Mouse (Mus musculus): ENCODE measurements around the gene Cd47.

The Cd47 gene

DNA sequence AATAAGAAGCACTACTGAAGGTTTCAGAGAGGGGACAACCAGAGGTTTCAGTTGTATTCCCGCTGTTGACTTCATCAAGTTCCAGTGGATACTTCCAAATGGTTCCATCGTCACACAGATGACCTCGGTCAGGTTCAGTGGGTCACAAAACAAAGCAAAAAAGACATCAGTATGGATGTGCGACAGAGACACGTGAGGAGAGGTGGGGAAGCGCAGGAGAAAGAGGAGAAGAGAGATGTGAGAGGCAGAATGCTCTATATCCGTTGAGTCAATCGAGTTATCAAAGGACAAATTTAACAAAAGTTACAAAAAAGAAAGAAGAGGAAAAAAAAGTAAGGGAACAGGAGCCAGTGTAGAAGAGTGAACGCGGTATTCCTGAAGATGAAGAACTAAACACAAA, 154.6 kb downstream of the Cd47 start:
- no peak for DNase-seq

DNA sequence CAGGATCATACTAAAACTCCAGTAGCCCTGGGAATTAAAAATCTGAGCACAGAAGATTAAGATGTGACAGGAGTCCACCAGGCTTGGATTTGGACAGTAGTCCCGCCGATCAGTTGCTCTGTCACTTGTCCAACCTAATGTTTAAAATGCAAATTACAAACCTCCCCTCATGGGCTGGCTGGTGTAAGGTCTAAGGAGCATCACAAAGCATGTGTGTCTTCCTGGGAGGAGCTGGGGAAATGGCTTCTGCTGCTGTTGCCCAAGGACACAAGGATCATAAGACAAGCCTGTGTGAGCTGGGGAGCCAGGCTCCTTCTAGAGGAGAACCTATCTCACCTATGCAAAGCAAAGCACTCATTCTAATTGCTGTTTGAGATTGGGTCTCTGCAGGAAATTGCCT, 155.0 kb downstream of the Cd47 start:
- no peak for DNase-seq

DNA sequence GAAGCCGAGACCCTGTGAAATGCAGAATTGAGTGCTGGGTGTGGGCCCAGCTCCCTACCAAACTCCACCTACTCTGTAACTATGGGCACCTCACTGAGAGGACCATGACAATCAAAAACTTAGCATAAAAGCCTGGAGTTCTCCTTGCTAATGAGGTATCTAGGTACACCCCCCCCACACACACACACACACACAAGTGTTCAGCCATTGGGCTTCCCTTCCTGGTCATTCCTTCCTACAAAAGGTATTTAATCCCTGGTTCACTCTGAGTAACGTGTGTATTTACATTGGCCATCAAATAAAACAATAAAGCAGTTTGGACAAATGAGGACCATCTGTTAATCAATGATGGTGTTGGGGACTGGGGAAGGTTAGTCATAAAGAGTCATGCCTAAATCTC, 155.6 kb downstream of the Cd47 start:
- no peak for DNase-seq

DNA sequence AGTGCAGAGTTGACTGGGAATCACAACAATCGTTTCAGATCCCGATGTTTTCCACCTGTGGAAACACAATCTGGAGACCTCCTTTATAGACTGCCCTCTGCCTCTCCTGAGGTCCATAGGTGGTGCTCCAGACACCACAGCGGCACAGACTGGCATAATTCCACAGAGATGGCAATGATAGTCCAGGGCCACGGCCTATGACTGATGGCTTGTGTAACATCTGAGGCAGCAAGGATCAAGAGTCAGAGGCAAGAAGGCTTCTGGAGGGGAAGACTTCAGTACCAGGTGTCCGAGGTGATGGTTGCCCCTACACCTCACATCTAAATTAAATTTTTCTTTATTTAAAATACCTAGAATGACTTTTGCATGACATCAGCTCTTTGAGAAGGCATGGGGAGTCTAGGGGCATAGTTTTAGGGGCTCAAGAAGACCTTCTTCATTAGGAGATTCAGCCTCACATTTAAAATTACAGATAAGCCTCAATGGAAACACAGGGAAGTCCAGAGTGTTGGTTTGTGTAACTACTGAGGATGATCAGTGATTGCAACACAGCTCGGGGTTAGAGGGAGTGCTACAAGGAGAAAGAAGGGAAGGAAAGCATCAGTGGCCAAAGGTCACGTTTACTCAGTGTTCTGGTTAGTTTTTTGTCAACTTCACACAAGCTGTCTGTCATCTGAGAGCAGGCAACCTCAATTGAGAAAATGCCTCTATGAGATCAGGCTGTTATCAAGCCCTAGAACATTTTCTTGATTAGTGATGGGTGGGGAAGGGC, 156.4 kb downstream of the Cd47 start:
- DNase-seq = no peak

DNA sequence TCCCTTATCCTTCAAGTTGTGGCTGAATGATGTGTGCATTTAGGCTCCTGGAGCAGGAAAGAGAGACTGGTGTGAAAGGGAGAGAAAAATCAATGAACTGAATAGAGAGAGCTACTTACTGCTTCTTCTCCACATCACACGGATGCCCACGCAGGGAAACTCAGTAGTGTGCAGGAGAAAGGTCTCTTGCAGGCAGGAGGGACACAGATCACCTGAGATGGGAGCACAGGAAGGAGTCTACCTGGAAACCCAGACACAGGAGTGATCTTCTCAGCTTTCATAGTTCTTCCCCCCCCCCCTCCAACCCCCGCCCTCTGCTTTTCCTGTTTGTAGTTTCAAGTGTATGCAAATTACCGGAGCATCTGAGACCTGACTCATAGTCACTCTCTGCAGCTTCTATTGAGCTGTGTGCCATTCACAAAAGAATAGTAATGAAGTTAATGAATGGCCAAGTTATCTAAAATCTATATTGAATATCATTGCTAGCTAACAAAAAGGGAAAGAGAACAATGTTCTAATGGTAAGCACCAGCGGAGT, 158.6 kb downstream of the Cd47 start:
- no peak for DNase-seq

DNA sequence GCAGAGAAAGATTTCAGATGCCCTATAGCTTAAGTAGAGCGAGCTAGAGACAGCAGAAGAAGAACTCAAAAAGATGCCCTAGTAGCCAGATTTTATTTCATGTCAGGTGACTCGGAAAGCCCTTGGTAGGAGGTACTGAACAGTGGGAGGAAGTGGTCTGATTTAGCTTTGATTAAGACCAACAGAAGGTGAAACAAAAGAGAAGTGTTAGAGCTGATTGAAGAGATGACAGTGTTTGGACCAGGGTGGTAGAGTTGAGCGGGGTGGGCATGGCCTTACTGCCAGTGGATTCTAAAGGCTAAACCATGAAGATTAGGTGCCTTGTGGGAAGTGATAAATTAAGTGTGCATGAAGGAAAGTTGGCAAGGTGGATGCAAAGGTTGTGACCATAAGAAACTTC, 162.0 kb downstream of the Cd47 start:
- DNase-seq = no peak

DNA sequence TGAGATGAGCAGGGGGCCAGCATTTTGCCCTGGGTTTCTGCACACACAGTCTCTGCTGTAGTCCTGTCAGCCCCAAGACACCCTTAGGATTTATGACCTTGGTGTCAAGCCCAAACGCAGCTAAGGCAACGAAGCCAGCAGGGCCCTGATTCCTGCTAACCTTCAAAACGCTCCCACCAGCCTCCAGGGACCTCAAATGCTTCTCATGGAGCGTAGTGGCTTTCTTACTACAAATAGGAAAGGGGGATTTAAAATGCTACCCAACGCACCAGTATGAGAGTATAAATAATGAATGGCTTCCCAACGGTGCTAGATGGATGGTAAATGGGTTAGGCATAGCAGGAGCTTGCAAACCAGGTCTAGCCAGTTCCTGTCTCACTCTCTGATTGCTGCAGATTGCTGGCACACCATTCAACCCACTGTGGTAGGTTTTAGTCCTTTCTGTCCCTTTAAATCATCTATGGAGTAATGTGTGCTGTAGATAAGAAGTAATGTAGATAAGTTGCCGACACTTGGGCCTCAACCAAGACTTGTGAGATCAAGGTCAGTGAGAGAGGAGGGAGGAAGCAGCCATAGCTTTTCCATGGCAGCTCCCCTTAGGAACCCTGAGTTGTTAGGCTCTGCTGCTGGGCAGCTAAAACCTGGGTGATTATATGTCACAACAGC, 164.1 kb downstream of the Cd47 start:
- no peak for DNase-seq

All from cerebellum, postnatal 36 days (tissue).